18 mouse cellular contexts compared by ENCODE assay signal in the genomic region with DNA sequence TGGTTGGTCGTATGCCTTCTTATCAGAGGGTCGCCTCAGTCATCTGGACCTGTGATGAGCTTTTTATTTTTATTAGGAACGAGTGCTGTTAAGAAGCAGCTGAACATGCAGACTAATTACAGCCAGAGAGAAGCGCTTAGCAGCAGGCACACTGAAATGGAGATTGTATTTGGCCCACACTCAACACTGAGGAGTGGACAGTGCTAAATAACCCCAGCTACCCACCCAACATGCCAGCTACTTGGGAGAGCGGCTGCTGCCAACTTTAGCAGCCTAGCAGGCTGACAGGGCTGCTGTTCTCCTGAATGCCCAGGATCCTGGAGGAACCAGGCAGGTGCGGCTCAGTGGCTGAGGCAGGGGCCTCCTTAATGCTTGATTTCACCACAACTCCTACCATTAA.
"Had no signal": no experiment of that assay in that cellular context is flagged by ENCODE, and none has a peak within 500 bp of the region (broad histone marks: within the 10 kb centered on the region; RNA-seq: fewer than 3 reads in every experiment).

No protein-coding gene starts in this region.

- H3K36me3 ChIP-seq: kidney, embryonic 15.5 days; liver, embryonic 13.5 days; midbrain, embryonic 12.5 days; neural tube, embryonic 12.5 days; neural tube, embryonic 15.5 days had no signal

- H3K27ac ChIP-seq: kidney, embryonic 15.5 days; liver, embryonic 13.5 days; midbrain, embryonic 12.5 days; neural tube, embryonic 12.5 days; neural tube, embryonic 15.5 days; stomach, postnatal 0 days had no signal

- H3K4me3 ChIP-seq: kidney, embryonic 15.5 days; liver, embryonic 13.5 days; midbrain, embryonic 12.5 days; neural tube, embryonic 12.5 days; neural tube, embryonic 15.5 days had no signal

- H3K9ac ChIP-seq: kidney, embryonic 15.5 days; liver, embryonic 13.5 days; midbrain, embryonic 12.5 days; neural tube, embryonic 12.5 days; neural tube, embryonic 15.5 days had no signal

- DNase-seq: kidney, adult 8-10 months; kidney, postnatal 14 days; kidney, postnatal 4 days; liver, embryonic 13.5 days; lung, adult 2 months; lung, postnatal 14 days; lung, postnatal 4 days; right cerebral cortex, adult 18-20 months; right cerebral cortex, postnatal 14 days; right cerebral cortex, postnatal 4 days; thymus, adult 2 months; thymus, postnatal 14 days; thymus, postnatal 4 days had no signal

- H3K9me3 ChIP-seq: kidney, embryonic 15.5 days; midbrain, embryonic 12.5 days; neural tube, embryonic 12.5 days; neural tube, embryonic 15.5 days had no signal

- H3K4me2 ChIP-seq: kidney, embryonic 15.5 days; liver, embryonic 13.5 days; midbrain, embryonic 12.5 days; neural tube, embryonic 12.5 days; neural tube, embryonic 15.5 days had no signal

- H3K27me3 ChIP-seq: kidney, embryonic 15.5 days; liver, embryonic 13.5 days; midbrain, embryonic 12.5 days; neural tube, embryonic 15.5 days had no signal

- H3K4me1 ChIP-seq: kidney, embryonic 15.5 days; liver, embryonic 13.5 days; midbrain, embryonic 12.5 days; neural tube, embryonic 12.5 days had no signal
